28 mouse cellular contexts compared by ENCODE assay signal in genomic region chr2:170545745-170546144, GRCm38 (mm10). TPM values are rescaled to one million over a fixed set of nuclear protein-coding genes. Genes with fewer than 3 reads are reported as not detected.
"Had no signal": no experiment of that assay in that cellular context is flagged by ENCODE, and none has a peak within 500 bp of the region (broad histone marks: within the 10 kb centered on the region; RNA-seq: fewer than 3 reads in every experiment).

No protein-coding gene starts in this region.

- H3K36me3 ChIP-seq: heart, embryonic 10.5 days; heart, embryonic 12.5 days; hindbrain, embryonic 10.5 days; hindbrain, embryonic 12.5 days; intestine, embryonic 15.5 days; kidney, embryonic 15.5 days; limb, embryonic 13.5 days; limb, embryonic 15.5 days; liver, embryonic 12.5 days had no signal

- H3K4me3 ChIP-seq: gastrocnemius, adult 2 months; heart, embryonic 10.5 days; heart, embryonic 12.5 days; hindbrain, embryonic 10.5 days; hindbrain, embryonic 12.5 days; intestine, embryonic 15.5 days; kidney, embryonic 15.5 days; layer of hippocampus, adult 2 months; left cerebral cortex, adult 2 months; limb, embryonic 13.5 days; limb, embryonic 15.5 days; liver, embryonic 12.5 days had no signal

- H3K27ac ChIP-seq: gastrocnemius, adult 2 months; heart, embryonic 10.5 days; hindbrain, embryonic 10.5 days; hindbrain, embryonic 12.5 days; hindbrain, embryonic 14.5 days; intestine, embryonic 15.5 days; kidney, embryonic 15.5 days; layer of hippocampus, adult 2 months; left cerebral cortex, adult 2 months; limb, embryonic 13.5 days; limb, embryonic 15.5 days; liver, embryonic 12.5 days had no signal

- H3K27me3 ChIP-seq: heart, embryonic 12.5 days; hindbrain, embryonic 12.5 days; intestine, embryonic 15.5 days; kidney, embryonic 15.5 days; limb, embryonic 13.5 days; limb, embryonic 15.5 days; liver, embryonic 12.5 days had no signal

- ATAC-seq: forebrain, postnatal 0 days; hindbrain, embryonic 16.5 days; inflammation-experienced regulatory T-cells, adult 6 months; intestine, embryonic 15.5 days; intestine, postnatal 0 days; liver, embryonic 12.5 days had no signal

- H3K9ac ChIP-seq: forebrain, postnatal 0 days; heart, embryonic 12.5 days; hindbrain, embryonic 12.5 days; hindbrain, embryonic 14.5 days; intestine, embryonic 15.5 days; kidney, embryonic 15.5 days; limb, embryonic 13.5 days; limb, embryonic 15.5 days; liver, embryonic 12.5 days had no signal

- DNase-seq: forebrain, postnatal 0 days; gastrocnemius, adult 2 months; gastrocnemius, postnatal 10 days; gastrocnemius, postnatal 25 days; heart, adult 18-20 months; heart, postnatal 10 days; heart, postnatal 4 days; kidney, adult 18-20 months; kidney, postnatal 10 days had no signal

- H3K9me3 ChIP-seq: heart, embryonic 10.5 days; heart, embryonic 12.5 days; hindbrain, embryonic 10.5 days; hindbrain, embryonic 12.5 days; intestine, embryonic 15.5 days; kidney, embryonic 15.5 days; limb, embryonic 13.5 days; limb, embryonic 15.5 days; liver, embryonic 12.5 days had no signal

- H3K4me2 ChIP-seq: heart, embryonic 12.5 days; hindbrain, embryonic 12.5 days; hindbrain, embryonic 14.5 days; intestine, embryonic 15.5 days; kidney, embryonic 15.5 days; limb, embryonic 13.5 days; limb, embryonic 15.5 days; liver, embryonic 12.5 days had no signal

- H3K4me1 ChIP-seq: intestine, embryonic 15.5 days; liver, embryonic 12.5 days had no signal

RNA-seq across cellular contexts. Expression of gene Cyp24a1, which starts 48.8 kb away (rescaled TPM):
- polyA plus RNA-seq: forebrain, postnatal 0 days; heart, embryonic 10.5 days; heart, embryonic 12.5 days; heart, embryonic 14.5 days; heart, embryonic 16.5 days; hindbrain, embryonic 12.5 days; inflammation-experienced regulatory T-cells, adult 6 months; intestine, embryonic 15.5 days; intestine, postnatal 0 days; limb, embryonic 11.5 days; limb, embryonic 13.5 days; limb, embryonic 15.5 days; liver, adult 2 months; liver, embryonic 12.5 days had no signal

RNA-seq across cellular contexts. Expression of gene 4930470P17Rik, which starts 56.1 kb away (rescaled TPM):
- polyA plus RNA-seq: heart, embryonic 10.5 days; heart, embryonic 12.5 days; heart, embryonic 14.5 days; heart, embryonic 16.5 days; hindbrain, embryonic 10.5 days; hindbrain, embryonic 12.5 days; inflammation-experienced regulatory T-cells, adult 6 months; intestine, embryonic 15.5 days; intestine, postnatal 0 days; kidney, embryonic 15.5 days; limb, embryonic 11.5 days; limb, embryonic 13.5 days; limb, embryonic 15.5 days; liver, adult 2 months; liver, embryonic 12.5 days had no signal
